Mouse (Mus musculus) ES-Bruce4 (cell line): Measurements from ENCODE around the gene Cyp2d10.

ENCODE experiments used
- CTCF ChIP-seq: IDR thresholded peaks from one replicate; pipeline ENCODE4 v1.8.1; 2011; ENCODE audit warnings: low read depth, low read length
- EP300 ChIP-seq: IDR thresholded peaks from 2 replicates; pipeline ENCODE4 v1.6.1; 2011; ENCODE audit warnings: low read depth, low read length; ENCODE audit not compliant: insufficient read depth

DNA sequence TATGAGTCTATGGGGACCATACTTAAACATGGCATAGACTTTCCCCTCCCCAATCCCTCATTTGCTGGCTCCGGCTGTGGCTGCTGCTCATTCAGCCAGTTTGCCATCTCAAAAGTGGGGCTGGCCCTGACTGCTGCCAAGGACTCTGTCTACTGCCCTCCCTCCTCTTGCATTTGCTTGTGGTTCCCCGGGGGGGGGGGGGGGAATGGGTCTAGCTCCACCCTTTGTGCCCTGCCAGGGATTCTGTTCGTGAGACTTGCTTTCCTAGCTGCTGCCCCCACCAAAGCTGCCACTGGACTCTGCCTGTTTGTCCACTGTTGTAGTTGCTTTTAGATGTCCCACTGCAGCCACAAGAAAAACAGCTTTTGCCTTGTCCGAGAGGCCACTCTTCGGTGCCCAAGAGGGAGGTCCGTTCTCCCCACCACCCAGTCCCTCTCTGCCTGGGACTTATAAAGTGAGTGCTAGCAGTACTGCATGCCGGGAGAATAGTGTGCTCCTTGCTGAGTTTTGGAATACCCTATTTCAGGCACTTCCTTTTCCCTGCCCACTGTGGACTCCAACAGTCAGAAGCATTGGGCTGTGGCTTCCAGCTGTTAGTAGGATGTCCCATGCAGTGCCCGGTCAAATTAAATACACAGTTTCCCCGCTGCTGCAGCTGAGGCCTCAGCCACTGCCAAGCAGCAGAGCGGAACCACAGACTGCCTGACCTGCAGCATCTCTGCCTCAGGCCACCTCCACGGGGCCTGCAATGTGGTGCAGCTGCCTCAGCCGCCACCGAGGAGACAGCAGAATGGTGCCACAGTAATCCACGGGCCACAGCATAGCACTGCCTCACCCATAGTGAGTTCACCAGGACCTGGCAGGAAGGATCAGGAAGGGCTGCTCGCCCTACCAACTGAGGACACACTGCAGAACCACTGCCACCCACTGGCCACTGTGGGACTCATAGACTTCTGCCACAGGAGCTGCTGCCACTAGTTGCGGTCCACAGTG is 10.1 kb upstream of the Cyp2d10 start:
- TF ChIP-seq EP300 (no peak), CTCF (peak; percentile 66)
